Comparison of ENCODE assay signal across 22 mouse cellular contexts in the genomic region with DNA sequence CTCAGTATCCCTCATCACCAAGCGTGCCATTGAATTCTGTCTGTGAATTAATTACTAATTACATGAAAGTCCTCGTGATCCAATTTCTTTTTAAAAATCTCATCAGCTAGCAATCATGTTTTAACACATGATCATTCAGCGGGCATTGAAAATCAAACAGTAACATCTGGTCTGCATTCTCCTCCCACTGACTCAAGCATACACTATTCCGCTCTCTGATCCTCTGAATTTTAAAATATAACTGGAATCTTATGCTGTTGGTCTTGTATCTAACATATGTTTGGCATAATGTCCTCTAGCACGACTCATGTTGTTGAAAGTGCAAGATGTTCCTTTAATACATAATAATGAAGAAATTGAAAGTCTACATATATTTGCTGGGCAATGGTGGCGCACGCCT.
DNase-seq lines count a peak whose midpoint lies in the region; ATAC-seq and TF ChIP-seq lines count a peak whose summit lies in the region.
"Had no signal": no experiment of that assay in that cellular context is flagged by ENCODE, and none has a peak within 500 bp of the region (broad histone marks: within the 10 kb centered on the region; RNA-seq: fewer than 3 reads in every experiment).

No protein-coding gene starts in this region.

- no peak overlapping the region for H3K9ac ChIP-seq in forebrain, embryonic 12.5 days
- H3K9ac ChIP-seq in forebrain, embryonic 14.5 days (ENCODE audit: low read length) = no peak overlapping the region
- H3K9ac ChIP-seq in forebrain, embryonic 11.5 days (ENCODE audit: low read length) = no peak overlapping the region
- no peak overlapping the region for H3K9ac ChIP-seq in forebrain, embryonic 15.5 days (replicated peaks)
- no peak overlapping the region for H3K9ac ChIP-seq in lung, postnatal 0 days (replicated peaks; ENCODE audit: low read depth)
- H3K9ac ChIP-seq: embryonic facial prominence, embryonic 12.5 days had no signal

- H3K36me3 ChIP-seq in forebrain, embryonic 12.5 days (replicated peaks) = no peaks in the 10 kb centered on the region
- H3K36me3 ChIP-seq in forebrain, embryonic 10.5 days (replicated peaks) = no peaks in the 10 kb centered on the region
- no peaks in the 10 kb centered on the region for H3K36me3 ChIP-seq in forebrain, embryonic 14.5 days (ENCODE audit: control insufficient read depth, insufficient read depth, low read length)
- H3K36me3 ChIP-seq in forebrain, embryonic 11.5 days (ENCODE audit: control insufficient read depth, insufficient read depth, low read length) = no peaks in the 10 kb centered on the region
- H3K36me3 ChIP-seq in forebrain, embryonic 15.5 days = no peaks in the 10 kb centered on the region
- no peaks in the 10 kb centered on the region for H3K36me3 ChIP-seq in lung, postnatal 0 days (ENCODE audit: insufficient read depth, low read length)
- H3K36me3 ChIP-seq: embryonic facial prominence, embryonic 10.5 days; embryonic facial prominence, embryonic 12.5 days; G1E had no signal

- TF ChIP-seq CTCF in lung, postnatal 0 days (IDR thresholded peaks at IDR 0.05) = no peak

- no peaks in the 10 kb centered on the region for H3K4me1 ChIP-seq in forebrain, embryonic 12.5 days
- H3K4me1 ChIP-seq in forebrain, embryonic 10.5 days = no peaks in the 10 kb centered on the region
- no peaks in the 10 kb centered on the region for H3K4me1 ChIP-seq in forebrain, embryonic 14.5 days (ENCODE audit: control insufficient read depth, insufficient read depth, low read length)
- H3K4me1 ChIP-seq in forebrain, embryonic 11.5 days (replicated peaks; ENCODE audit: control insufficient read depth, insufficient read depth, low read length) = no peaks in the 10 kb centered on the region
- H3K4me1 ChIP-seq in forebrain, embryonic 15.5 days = peaks cover 2% of the 10 kb centered on the region; the same call in 1 of the 2 replicates
- no peaks in the 10 kb centered on the region for H3K4me1 ChIP-seq in lung, postnatal 0 days (ENCODE audit: insufficient read depth, low read depth, low read length)
- H3K4me1 ChIP-seq: embryonic facial prominence, embryonic 10.5 days; embryonic facial prominence, embryonic 12.5 days had no signal

- ATAC-seq in forebrain, embryonic 12.5 days (ENCODE audit: low FRiP score) = 0 out of 2 replicates have a peak, but pooled peaks have one; percentile 41
- ATAC-seq in forebrain, embryonic 14.5 days = peak; percentile 52; the same call in 1 of the 2 replicates
- ATAC-seq in forebrain, embryonic 11.5 days (replicated peaks; ENCODE audit: low FRiP score) = no peak
- peak; percentile 58; the same call in 1 of the 2 replicates for ATAC-seq in forebrain, embryonic 15.5 days (replicated peaks)
- no peak for ATAC-seq in lung, postnatal 0 days
- ATAC-seq: activated CD4-positive, CD25-positive, alpha-beta regulatory T cell, adult 4 months; CD4-positive, CD25-positive, alpha-beta regulatory T cell, adult 4 months; Patski had no signal

- H3K4me2 ChIP-seq in forebrain, embryonic 12.5 days = no peak overlapping the region
- no peak overlapping the region for H3K4me2 ChIP-seq in forebrain, embryonic 14.5 days (ENCODE audit: low read length)
- H3K4me2 ChIP-seq in forebrain, embryonic 11.5 days (ENCODE audit: low read depth, low read length, severe bottlenecking) = no peak overlapping the region
- H3K4me2 ChIP-seq in forebrain, embryonic 15.5 days (replicated peaks) = no peak overlapping the region
- H3K4me2 ChIP-seq in lung, postnatal 0 days (replicated peaks; ENCODE audit: low read depth, low read length) = no peak overlapping the region
- H3K4me2 ChIP-seq: embryonic facial prominence, embryonic 12.5 days had no signal

- H3K4me3 ChIP-seq in forebrain, embryonic 12.5 days (replicated peaks) = no peak overlapping the region
- no peak overlapping the region for H3K4me3 ChIP-seq in forebrain, embryonic 10.5 days
- no peak overlapping the region for H3K4me3 ChIP-seq in forebrain, embryonic 14.5 days (ENCODE audit: low read depth, low read length)
- H3K4me3 ChIP-seq in forebrain, embryonic 11.5 days (ENCODE audit: low read depth, low read length) = no peak overlapping the region
- no peak overlapping the region for H3K4me3 ChIP-seq in forebrain, embryonic 15.5 days
- no peak overlapping the region for H3K4me3 ChIP-seq in lung, postnatal 0 days (ENCODE audit: low read depth, low read length)
- H3K4me3 ChIP-seq: embryonic facial prominence, embryonic 10.5 days; embryonic facial prominence, embryonic 12.5 days had no signal

- DNase-seq in forebrain, embryonic 10.5 days (ENCODE audit: extremely low spot score, low spot score) = no peak
- peak; percentile 42 for DNase-seq in forebrain, embryonic 14.5 days (ENCODE audit: low spot score)
- no peak for DNase-seq in forebrain, embryonic 11.5 days (ENCODE audit: low spot score)
- no peak for DNase-seq in lung, postnatal 0 days (ENCODE audit: low spot score)
- DNase-seq in left cerebral cortex, postnatal 36 days (ENCODE audit: low spot score in 2 of 2) = no peak
- DNase-seq: adrenal gland, postnatal 14 days; adrenal gland, postnatal 36 days; B cell, adult 2 months; cerebellum, adult 11-12 months; cerebellum, adult 2 months; cerebellum, adult 9-10 months; cerebellum, postnatal 10 days; cerebellum, postnatal 25 days had no signal

- no peaks in the 10 kb centered on the region for H3K9me3 ChIP-seq in forebrain, embryonic 12.5 days
- H3K9me3 ChIP-seq in forebrain, embryonic 10.5 days = no peaks in the 10 kb centered on the region
- no peaks in the 10 kb centered on the region for H3K9me3 ChIP-seq in forebrain, embryonic 14.5 days (replicated peaks; ENCODE audit: control insufficient read depth, low read length)
- no peaks in the 10 kb centered on the region for H3K9me3 ChIP-seq in forebrain, embryonic 11.5 days (ENCODE audit: control insufficient read depth, low read length)
- no peaks in the 10 kb centered on the region for H3K9me3 ChIP-seq in forebrain, embryonic 15.5 days
- no peaks in the 10 kb centered on the region for H3K9me3 ChIP-seq in lung, postnatal 0 days (ENCODE audit: low read length)
- H3K9me3 ChIP-seq: embryonic facial prominence, embryonic 10.5 days; embryonic facial prominence, embryonic 12.5 days had no signal

- H3K27me3 ChIP-seq in forebrain, embryonic 12.5 days = no peaks in the 10 kb centered on the region
- no peaks in the 10 kb centered on the region for H3K27me3 ChIP-seq in forebrain, embryonic 10.5 days (ENCODE audit: poor library complexity, severe bottlenecking)
- no peaks in the 10 kb centered on the region for H3K27me3 ChIP-seq in forebrain, embryonic 14.5 days (replicated peaks; ENCODE audit: control insufficient read depth, insufficient read depth, low read length)
- no peaks in the 10 kb centered on the region for H3K27me3 ChIP-seq in forebrain, embryonic 11.5 days (ENCODE audit: control insufficient read depth, insufficient read depth, low read length)
- no peaks in the 10 kb centered on the region for H3K27me3 ChIP-seq in forebrain, embryonic 15.5 days
- no peaks in the 10 kb centered on the region for H3K27me3 ChIP-seq in lung, postnatal 0 days (replicated peaks; ENCODE audit: insufficient read depth, low read length)
- H3K27me3 ChIP-seq: CH12.LX; embryonic facial prominence, embryonic 12.5 days; Patski had no signal

- no peak overlapping the region for H3K27ac ChIP-seq in forebrain, embryonic 12.5 days
- H3K27ac ChIP-seq in forebrain, embryonic 10.5 days = no peak overlapping the region
- H3K27ac ChIP-seq in forebrain, embryonic 14.5 days (ENCODE audit: low read depth, low read length) = no peak overlapping the region
- H3K27ac ChIP-seq in forebrain, embryonic 11.5 days (ENCODE audit: low read depth, low read length) = no peak overlapping the region
- no peak overlapping the region for H3K27ac ChIP-seq in forebrain, embryonic 15.5 days (replicated peaks)
- no peak overlapping the region for H3K27ac ChIP-seq in lung, postnatal 0 days (ENCODE audit: low read length)
- H3K27ac ChIP-seq: embryonic facial prominence, embryonic 10.5 days; embryonic facial prominence, embryonic 12.5 days had no signal

- WGBS in forebrain, embryonic 12.5 days = 70% methylated on average over 7 of the region's 7 CpGs
- 86% methylated on average over 7 of the region's 7 CpGs for WGBS in forebrain, embryonic 10.5 days
- WGBS in forebrain, embryonic 14.5 days = 65% methylated on average over 7 of the region's 7 CpGs
- WGBS in forebrain, embryonic 11.5 days = 73% methylated on average over 7 of the region's 7 CpGs
- 53% methylated on average over 7 of the region's 7 CpGs for WGBS in forebrain, embryonic 15.5 days
- whole genome bisulfite sequencing in lung, postnatal 0 days = 79% methylated on average over 7 of the region's 7 CpGs

- intact Hi-C loops in left cerebral cortex, postnatal 36 days (cut with DNase I) = no loop called here

- TF ChIP-seq EP300 in lung, postnatal 0 days (IDR thresholded peaks at IDR 0.05) = no peak

Comparison
In these comparisons a context has a peak if more than half of its experiments do, and no peak if none do; other contexts are left out.
1. ATAC-seq: peak in forebrain, embryonic 12.5 days (single experiment), forebrain, embryonic 14.5 days (single experiment) and forebrain, embryonic 15.5 days (single experiment); none in forebrain, embryonic 11.5 days (single experiment) and lung, postnatal 0 days (single experiment).